Mouse (Mus musculus) cerebellum, postnatal 36 days (tissue): ENCODE data around the gene Ksr1.

Experiments
- DNase-seq, 2 experiments: peaks; one replicate each; pipeline ENCODE4 v3.0.0; 2021 to 2022; ENCODE audit warnings: mixed read lengths in 2 of 2

Gene Ksr1

DNA sequence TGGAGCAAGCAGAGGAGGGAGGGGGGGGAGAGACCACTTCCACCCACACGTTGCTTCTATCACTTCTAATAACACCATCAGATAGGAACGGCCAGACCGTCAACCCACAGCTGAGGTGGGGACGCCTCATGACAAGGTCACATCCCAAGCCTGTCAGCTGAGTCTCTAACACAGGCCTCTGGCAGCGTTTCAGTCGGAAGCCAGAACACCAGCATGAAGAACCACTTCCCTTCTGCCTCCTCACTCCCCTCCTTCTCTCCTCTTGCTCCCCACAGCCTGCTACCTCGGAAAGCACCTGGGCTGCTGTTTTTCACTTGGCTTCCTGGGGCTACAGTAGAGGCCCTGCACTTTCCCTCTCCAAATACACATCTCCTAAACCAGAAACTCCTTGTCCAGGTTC, 53.4 kb downstream of the Ksr1 start:
- no peak for DNase-seq

DNA sequence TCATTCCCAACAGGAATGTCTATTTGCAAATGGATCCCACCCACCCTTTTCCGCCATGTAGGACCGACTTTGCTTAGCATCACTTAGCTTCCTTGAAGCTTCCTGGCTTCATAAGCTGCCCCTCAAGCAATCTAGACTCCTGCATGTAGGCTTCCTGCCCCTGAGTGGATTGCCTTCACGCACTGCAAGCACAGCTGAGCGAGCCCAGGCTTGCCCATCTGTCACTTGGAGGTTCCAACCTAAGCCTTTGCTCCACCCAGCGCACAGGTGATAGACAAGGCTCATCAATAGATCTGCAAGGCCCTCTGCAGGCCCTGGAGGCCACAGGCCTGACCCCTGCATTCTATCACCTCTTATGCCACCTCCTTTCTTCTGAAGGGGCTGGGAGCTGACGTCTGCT, 54.0 kb downstream of the Ksr1 start:
- no peak for DNase-seq

DNA sequence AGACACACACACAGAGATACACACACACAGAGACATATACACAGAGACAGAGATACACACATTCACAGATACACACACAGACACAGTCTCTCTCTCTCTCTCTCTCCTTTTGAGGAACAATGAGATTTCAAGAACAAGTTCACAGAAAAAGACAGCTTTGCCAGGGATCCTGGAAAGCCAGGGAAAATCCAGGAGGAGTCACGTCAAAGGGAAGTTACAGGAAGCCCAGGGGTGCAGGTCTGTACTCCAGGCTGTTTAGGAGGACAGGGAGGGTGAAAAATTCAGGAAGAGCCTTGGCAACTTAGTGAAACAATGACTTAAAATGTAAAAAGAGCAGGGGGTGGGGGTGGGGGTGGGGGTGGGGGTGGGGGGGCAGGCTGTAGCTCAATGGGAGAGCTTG, 56.5 kb downstream of the Ksr1 start:
- no peak for DNase-seq

DNA sequence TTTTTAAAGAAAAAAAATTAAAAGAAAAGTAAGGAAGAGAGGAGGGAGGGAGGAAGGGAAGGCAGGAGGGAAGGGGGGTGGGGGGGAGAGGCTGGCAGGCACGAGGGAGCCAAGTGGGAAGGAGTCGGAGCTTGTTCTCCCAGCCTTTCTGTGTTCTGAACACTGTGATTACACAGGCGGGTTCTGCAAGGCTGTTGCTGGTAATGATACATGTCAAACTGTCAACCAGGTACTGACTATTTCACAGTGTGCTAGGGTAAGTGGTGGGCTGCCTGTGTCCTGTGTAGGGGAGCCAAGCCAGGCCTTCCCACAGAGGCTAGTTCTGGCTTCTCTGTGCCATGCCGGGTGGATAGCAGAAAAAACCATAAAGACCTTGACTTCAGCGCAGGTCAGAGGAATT, 57.2 kb downstream of the Ksr1 start:
- DNase-seq = no peak

DNA sequence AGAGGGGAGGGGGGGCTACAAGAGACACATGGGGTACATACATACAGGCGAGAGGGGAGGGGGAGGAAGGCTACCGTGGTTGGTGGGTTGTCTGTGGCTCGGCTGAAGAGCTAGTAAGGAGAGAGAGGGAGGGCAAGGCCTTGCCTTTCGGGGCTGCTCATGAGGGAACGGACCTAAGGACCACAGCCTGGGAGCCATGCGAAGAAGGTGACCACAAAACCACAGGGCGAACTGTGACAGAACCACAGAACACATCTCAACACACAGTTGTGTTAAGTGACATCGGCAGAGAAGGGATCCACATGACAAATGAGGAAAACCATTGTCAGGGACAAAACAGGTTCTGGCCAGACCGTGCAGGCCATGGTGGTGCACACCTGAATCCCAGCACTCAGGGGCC, 57.9 kb downstream of the Ksr1 start:
- no peak for DNase-seq

DNA sequence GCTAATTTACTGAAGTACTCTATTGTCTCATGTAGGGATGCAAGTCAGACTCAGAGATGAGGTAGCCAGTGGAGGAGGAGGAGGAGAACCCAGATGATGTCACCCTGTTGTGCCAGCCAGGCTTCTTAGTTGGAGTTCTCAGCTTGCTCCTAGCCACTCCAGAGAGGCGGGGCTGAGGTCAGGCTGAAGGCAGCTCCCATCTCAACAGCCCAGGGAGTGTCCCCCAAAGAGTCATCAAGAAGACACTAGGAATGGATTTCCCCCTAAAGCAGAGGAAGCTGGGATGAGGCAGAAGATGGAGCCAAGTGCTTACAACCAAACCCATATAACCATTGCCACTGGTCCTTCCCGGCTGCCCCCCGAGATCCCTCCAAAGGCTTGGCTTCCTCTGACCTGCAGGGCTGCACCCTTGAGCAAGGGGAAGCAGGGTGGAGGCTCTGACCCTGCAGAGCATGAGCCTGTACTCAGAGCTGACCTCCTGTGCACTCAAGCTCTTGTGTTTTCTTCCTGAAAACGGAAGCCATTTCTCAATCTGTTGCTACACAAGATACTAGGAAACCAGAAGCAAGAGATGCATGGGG, 58.4 kb downstream of the Ksr1 start:
- no peak for DNase-seq

DNA sequence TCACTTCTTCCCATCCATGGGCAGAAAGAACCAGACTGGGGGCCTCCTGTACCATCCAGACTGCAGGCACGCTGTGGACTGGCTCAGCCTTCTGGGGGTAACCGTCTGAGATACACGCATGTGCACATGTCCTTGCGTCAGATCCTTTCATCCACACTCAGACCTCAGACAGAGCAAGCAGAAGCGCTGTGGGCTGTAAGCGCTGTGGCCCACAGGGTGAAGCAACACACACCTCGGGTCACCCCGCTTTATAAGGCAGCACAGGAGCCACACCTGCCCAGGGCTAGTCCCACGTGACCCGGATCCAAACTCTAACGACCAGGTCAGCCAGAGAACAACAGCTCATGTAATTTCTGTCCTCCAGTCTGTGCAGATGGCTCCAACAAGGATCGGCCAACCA, 59.4 kb downstream of the Ksr1 start:
- no peak for DNase-seq

DNA sequence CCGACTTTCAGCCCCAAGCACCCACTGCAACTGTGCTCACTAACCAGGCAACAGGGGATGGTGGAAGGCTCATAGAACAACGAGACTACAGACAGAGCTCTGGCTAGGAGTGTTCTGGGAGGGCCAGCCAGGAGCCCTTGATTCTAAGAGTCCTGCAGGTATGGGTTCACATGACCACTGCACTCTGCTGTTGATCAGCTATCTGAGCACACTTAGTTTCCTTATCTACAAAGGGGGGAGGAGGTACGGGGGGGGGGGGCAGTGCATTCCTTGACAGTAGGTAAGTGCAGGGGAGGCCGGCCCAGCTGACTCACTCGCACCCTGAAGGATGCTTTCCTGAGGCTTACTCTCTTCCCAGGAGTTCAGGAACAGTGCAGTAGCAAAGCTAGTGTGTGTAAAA, 61.1 kb downstream of the Ksr1 start:
- no peak for DNase-seq

DNA sequence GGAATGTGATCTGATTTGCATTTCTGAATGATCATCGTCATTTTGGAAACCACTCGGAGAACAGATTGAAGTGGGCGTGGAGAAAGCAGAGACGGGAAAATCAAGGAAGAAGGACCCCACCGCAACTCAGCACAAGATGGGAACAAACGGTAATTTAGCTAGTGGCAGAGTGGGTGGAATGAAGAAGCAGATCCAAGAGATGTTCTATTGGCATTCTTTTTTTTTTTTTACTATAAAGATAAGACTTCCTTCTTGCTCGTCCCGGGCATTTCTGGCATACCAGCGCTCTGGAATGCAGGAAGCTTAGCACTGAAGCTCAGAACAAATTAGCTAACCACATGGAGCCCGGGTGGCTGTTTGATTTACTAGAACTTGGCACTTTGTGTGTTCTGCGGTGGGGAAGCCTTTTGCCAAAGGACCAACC, 63.2 kb downstream of the Ksr1 start:
- DNase-seq = peak in 1 of 2 experiments; percentile 8

DNA sequence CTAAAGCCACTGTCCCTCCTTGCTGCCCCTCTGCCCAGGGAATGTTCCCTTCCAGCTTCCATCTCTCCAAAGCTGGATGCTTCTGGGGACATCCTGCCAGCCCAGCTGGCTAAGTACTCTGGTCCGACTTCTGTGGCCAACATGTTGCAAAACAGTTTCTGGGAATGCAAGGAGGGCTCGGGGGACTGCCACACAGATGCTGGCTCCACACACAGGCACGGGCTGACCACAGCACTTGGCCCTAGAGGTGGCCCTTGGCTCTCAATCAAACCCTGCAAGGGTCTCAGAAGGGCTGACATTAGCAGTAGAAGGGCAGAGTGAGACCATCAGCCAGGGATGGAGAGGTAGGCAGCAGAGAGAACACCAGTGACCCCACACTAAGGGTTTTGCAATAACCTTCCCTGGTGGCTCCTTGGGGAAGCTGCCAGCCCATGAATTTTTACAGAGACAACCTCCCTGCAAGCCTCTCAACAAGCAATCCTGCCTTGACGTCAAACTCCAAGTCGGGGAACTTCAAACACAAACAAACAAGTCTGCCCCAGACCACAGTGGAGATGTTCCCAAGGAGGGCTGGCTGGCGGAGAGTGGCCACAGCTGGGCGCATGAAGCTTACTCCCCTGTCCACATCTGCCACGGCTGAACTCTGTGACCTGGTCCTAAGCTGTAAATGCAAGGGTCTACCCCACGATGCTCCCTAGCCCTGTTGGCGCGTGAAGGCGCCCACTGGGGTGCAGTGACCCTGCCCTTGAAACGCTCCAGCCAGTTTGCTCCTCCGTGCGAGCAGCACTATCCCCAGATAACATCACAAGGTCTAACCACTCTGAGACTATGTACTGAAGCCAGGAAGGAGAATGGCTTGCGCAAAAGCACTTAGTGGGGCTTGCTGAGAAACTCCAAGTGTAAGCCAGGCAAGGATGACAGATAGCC, 65.0 kb downstream of the Ksr1 start:
- DNase-seq = no peak

DNA sequence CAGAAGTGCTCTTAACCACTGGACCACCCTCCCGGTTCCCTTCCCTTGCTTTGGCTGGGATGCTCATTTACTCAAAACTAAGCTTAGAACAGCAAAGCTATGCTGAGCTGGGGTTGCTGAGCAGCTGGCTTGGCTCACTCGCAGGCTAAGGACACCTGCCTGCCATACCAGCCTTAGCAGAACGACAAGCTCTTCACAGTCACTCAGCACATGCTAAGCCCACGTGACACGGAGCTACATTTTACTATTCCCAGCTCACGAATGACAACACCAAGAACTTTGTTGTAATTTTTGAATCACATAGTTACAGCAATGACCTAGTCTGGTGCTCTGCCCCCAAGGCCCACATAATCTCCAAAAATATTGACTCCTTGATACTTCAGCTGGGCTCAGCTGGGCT, 66.1 kb downstream of the Ksr1 start:
- DNase-seq = no peak

DNA sequence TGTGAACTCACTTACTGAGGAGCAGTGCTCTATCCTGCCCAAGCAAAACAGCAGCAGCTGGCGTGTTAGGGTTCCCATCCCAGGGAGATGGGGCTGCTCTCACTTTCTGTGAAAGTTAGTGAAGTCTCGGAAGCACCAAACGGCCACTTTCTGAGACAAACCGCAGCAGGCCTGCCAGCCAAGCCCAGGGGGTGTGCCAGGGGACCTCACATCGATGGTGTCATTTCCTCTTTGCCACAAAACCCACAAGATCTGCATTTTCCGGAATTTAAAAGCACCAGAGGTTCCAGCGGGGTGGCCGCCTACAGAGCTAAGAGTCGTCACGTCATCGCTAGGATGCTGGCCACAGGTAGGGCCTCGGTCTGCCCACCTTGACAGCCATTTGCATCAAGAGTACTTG, 69.7 kb downstream of the Ksr1 start:
- DNase-seq = no peak

DNA sequence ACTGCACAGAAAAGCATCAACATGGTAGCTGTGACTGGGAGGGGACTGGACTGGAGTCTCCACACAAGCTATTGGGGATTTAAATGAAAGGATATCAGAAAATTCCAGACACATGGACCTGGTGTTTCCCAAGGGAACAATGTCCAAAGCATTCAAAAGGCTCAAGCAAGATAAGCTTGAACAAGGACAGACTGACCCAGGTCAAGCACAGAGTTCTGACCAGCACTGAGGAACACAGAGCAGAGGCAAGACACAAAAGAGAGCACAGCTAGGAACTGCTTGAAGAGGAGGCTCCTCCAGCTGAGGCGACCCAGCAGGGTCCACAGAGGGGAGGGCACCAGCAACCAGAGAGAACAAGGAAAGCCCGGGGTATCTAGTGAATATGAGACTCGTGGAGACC, 71.2 kb downstream of the Ksr1 start:
- DNase-seq = no peak

DNA sequence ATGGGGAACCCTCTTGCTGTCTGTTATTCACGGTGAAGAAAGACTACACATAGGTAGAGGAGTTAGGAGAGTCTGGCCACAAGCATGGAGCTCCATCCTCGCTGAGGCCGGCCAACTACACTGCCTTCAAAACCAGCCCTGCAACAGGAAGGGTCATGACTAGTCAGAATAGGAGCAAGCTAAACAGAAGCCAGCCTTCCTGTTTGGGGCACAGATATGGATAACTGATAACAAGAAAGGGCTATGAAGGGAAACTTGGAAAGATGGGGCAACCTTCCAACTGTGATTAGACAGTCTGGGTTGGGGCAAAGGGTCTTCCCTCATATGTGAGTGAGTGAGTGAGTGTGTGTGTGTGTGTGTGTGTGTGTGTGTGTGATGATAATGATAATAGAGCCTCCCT, 71.6 kb downstream of the Ksr1 start:
- DNase-seq = no peak

DNA sequence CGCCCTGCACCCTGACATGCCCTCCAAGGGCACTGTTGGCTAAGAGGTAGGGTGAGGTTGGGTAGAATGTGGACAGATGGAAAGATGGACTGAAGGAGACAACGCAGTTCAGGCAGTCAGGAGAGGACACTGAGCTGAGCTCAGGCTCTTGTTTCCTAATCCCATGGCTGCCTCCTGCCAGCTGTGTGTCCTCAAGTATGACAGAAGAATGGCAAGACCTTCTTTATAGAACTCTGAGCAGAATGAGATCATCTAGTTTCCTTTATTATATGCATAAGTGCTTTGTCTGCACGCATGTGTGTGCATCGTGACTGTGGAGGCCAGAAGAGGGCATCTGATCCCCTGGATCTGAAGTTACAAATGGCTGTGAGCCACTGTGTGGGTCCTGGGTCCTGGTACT, 72.6 kb downstream of the Ksr1 start:
- no peak for DNase-seq

DNA sequence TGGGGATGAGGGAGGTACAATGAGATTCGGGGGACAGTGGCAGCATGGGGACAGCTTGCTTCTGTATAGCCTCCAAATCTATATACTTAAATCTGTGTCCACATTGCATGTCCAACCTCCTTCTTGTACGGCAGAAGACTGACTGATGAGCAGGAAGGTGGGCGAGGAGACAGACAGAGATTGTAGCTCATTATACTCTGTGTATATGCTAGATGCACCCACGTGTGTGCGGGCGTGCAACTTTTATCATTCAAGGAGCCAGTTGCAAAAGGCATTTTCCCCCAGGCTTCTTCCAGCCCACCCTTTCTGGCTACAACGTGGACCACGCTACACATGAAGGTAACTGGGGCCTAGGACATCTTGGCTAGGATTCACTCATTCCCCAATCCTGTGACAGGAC, 74.1 kb downstream of the Ksr1 start:
- DNase-seq = no peak

DNA sequence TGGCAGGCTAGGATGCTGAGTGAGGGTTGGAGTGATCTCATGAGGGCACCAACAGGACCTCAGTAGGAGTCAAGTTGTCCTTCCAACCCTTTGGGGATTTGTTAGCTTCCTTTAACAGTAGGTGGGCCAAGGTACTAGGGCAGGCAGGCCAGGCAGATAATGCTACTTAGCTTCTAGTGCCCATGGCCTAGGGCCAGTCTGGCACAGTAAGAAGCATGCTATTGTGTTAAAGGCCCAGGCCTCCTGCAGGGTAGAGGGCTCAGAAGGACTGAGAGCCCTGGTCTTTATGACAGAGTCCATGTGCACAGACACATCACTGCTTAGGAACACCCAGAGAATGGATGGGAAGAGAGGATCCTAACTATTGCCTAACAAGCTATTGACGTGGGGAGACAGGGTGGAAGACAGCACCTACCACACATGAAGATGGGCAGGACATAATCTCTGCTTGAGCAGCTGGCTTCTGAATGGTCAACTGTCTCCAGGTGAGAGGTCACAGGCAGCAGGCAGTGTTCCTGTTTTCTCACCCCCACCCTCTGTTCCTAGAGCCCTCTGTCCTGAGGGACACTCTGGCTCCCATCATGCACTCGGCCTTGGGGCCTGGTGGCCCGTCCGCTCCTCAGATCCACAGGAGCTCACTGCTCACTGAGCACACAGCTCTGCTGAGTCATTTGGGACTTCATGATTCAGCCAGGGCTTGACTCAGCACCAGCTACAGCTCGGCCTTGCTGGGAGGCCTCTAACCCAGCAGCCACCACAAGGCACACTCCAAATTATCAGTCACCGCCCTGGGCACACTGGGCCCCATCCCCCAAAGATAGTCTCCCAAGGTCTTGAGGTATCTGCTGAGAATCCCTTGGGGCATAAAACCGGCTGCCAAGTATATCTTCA, 74.9 kb downstream of the Ksr1 start:
- DNase-seq = no peak

DNA sequence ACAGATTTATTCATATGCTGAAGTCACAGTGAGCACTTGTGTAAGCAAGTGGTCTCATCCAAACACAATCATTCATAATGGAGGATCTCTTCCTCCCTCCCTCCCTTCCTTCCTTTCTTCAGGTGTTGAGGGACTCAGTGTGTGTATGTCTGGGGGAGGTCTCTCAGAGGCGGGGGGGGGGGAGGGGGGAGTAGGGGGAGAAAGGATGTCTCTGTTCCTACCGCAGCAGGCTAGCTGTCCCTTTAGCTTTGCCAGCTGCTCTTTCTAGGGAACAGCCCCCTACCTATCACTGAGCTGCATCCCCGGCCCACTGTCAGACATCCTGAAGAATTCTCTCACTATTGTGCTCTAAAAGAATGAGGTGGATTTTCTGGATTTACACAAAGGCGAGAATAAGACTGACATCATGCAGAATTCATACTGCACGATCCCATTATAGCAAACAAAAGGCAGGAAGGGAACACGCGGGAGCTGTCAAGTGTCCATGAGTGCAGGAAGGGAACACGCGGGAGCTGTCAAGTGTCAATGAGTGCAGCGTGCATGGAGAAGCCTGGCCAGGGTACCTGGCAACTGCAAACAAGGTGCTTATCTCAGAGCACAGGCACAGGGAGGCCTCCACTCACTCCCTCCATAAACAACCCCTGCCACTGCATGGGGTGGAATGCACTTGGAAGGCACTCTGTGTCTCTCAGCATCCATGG, 76.6 kb downstream of the Ksr1 start:
- no peak for DNase-seq

DNA sequence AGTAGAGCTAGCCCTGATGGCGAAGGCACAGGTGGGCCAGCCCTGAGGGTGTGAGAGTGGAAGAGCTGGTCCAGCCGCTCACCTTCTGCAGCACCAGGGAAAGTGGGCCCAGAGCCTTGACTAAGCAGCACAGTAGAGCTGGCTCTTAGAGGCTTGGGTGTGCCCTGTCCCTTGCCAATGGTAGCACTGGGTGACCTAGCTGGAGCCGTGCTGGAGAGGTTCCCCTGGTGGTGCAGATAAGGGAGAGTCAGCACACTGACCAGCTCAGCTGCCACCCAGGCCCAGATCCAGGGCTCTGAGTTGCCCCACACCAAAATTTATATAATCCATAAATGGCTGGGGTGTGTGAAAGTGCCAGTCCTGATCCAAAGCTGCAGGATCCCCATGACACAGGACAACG, 79.0 kb downstream of the Ksr1 start:
- no peak for DNase-seq

DNA sequence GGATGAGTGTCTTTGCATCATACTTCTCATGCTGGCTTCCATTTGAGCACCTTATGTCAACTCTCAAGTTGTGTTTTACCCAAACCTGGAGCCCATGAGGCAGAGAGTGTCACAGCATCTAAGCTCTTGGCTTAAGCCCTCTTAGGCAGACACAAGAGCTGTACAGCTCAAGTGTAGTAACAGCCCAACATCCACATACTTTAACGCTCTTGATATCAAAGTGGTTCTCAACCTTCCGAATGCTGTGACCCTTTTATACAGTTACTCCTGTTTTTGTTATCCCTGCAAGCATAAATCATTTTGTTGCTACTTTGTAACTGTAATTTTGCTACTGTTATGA, 80.0 kb downstream of the Ksr1 start:
- DNase-seq = no peak

DNA sequence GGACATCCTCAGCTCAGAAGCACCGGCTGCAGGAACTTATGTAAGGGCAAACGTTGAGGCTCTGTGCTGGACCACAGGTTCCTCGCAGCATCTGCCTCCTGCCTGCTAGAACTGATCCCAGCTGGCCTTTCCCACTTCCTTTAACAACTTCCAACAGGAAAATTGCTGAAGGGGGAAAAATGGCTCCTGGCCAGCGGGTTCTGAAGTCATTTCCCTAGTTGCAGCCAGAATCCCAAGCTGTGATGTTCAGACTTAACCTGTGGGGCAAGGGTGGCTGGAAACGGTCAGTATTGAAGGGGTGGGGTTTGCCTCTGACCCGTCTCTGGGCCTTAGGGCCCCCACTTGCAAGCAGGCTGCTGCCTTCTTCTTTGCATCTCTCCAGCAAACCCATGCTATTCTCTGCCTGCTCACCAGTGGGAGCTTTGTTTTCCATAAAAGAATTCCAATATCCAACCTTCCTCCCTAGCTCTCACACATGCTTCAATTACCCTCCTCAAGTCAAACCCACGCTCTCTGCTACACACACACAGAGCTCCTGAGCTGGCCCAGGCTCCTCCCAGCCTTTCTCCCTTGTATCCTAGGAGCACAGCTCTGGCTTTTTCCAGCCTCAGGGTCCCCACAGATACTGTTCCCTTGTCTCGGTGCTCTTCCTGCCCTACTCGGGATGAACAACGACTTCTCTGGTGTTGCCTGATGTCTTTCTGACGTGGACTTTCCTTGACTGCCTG, 80.6 kb downstream of the Ksr1 start:
- DNase-seq = no peak

DNA sequence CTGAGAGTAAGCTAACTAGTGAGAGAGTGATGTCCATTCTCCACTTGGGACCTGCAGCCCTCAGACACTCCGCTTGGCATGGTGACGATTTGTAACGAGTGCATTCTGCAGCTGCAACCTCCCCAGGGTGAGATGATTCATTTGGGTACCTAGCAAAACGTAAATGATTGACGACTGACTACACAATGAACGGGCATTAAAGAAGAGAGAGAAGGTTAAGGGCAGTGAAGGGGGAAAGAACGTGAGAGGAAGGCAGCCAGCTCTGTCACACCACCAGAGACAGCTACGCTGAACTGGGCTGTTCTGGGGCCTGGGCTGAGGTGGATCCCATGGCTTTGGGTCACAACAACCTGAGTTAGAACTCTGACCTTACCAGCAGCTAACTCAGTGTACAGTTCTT, 81.9 kb downstream of the Ksr1 start:
- no peak for DNase-seq
